Mouse (Mus musculus) midbrain, embryonic 16.5 days (tissue): Measurements from ENCODE around the gene Tkt. TPM values are rescaled to one million over a fixed set of nuclear protein-coding genes. Genes with fewer than 3 reads are reported as not detected.

Source experiments
- ATAC-seq: fragments of 200-750 bp; cut with Nextera tagmentation; 2 replicates; pipeline ENCODE4 v1.8.0; 2017; ENCODE audit warnings: moderate TSS enrichment
- H3K27ac ChIP-seq: fragments of 300-500 bp; sonication (generic); 2 replicates; pipeline ENCODE4 v1.5.1; 2014; ENCODE audit warnings: mild to moderate bottlenecking, low read length, mixed read lengths
- H3K27me3 ChIP-seq: fragments of 300-500 bp; sonication (generic); 2 replicates; pipeline ENCODE4 v1.6.1; 2014; ENCODE audit warnings: low read depth, low read length, mixed read lengths; ENCODE audit not compliant: control insufficient read depth, insufficient read depth
- H3K36me3 ChIP-seq: fragments of 300-500 bp; sonication (generic); 2 replicates; pipeline ENCODE4 v1.6.1; 2014; ENCODE audit warnings: mild to moderate bottlenecking, low read length, moderate library complexity, mixed read lengths; ENCODE audit not compliant: control insufficient read depth, insufficient read depth
- H3K4me1 ChIP-seq: fragments of 300-500 bp; sonication (generic); 2 replicates; pipeline ENCODE4 v1.6.1; 2014; ENCODE audit warnings: mild to moderate bottlenecking, low read length, mixed read lengths; ENCODE audit not compliant: control insufficient read depth, insufficient read depth
- H3K4me2 ChIP-seq: fragments of 300-500 bp; sonication (generic); 2 replicates; pipeline ENCODE4 v1.6.1; 2014; ENCODE audit warnings: mild to moderate bottlenecking, low read length, mixed read lengths
- H3K4me3 ChIP-seq: fragments of 300-500 bp; sonication (generic); 2 replicates; pipeline ENCODE4 v1.5.1; 2014; ENCODE audit warnings: low read depth, mild to moderate bottlenecking, low read length, moderate library complexity, mixed read lengths
- H3K9ac ChIP-seq: fragments of 300-500 bp; sonication (generic); 2 replicates; pipeline ENCODE4 v1.6.1; 2014; ENCODE audit warnings: low read depth, low read length, mixed read lengths
- H3K9me3 ChIP-seq: fragments of 300-500 bp; sonication (generic); replicated peaks from 2 replicates; pipeline ENCODE4 v1.6.1; 2014; ENCODE audit warnings: mild to moderate bottlenecking, low read length, mixed read lengths; ENCODE audit not compliant: control insufficient read depth, poor library complexity, severe bottlenecking
- WGBS: fragments of 180-500 bp; shearing (Covaris S2); extraction: QIAGEN DNeasy Blood & Tissue Kit; methylation state at CpG from one replicate; pipeline ENCODE4 v1.1.7; 2014; 5-methylcytosine and 5-hydroxymethylcytosine counted together
- polyA plus RNA-seq: library from polyadenylated mRNA; unstranded; fragments of >200 nt; fragmentation: Nextera tagmentation; extraction: Ambion mirVana; gene quantifications from 2 replicates; pipeline ENCODE4 v1.2.1, GENCODE M21; 2015

Tkt gene
- polyA plus RNA-seq, 1 experiment from 2014 or later: 301 TPM

- Histone ChIP-seq H3K9me3 (no peaks in the 10 kb centered on the region), H3K27me3 (no peaks in the 10 kb centered on the region), H3K27ac (peak overlapping the region; percentile 95; the same call in 1 of the 2 replicates), H3K4me1 (peaks cover 38% of the 10 kb centered on the region), H3K4me2 (peak overlapping the region; percentile 86), H3K9ac (peak overlapping the region; percentile 96), H3K4me3 (peak overlapping the region; percentile 85), H3K36me3 (no peaks in the 10 kb centered on the region)
- WGBS: 35% methylated on average over 8 of the region's 8 CpGs
- no peak for ATAC-seq
Measured at GRCm38 (mm10) chr14:30550232-30551070, 2.3 kb downstream of the Tkt start.

GRCm38 (mm10) chr14:30551509-30551908 is 3.4 kb downstream of the Tkt start:
- peaks cover 38% of the 10 kb centered on the region for H3K4me1 ChIP-seq
- no peak overlapping the region for H3K27ac ChIP-seq
- ATAC-seq: no peak
- no peaks in the 10 kb centered on the region for H3K27me3 ChIP-seq
- 62% methylated on average over 5 of the region's 5 CpGs for WGBS
- H3K4me3 ChIP-seq: peak overlapping the region; percentile 85
- H3K9me3 ChIP-seq: no peaks in the 10 kb centered on the region
- H3K4me2 ChIP-seq: peak overlapping the region; percentile 86
- no peaks in the 10 kb centered on the region for H3K36me3 ChIP-seq
- H3K9ac ChIP-seq: 0 out of 2 replicates have a peak overlapping the region, but pooled peaks have one; percentile 0

GRCm38 (mm10) chr14:30551981-30552380 is 3.8 kb downstream of the Tkt start:
- Histone ChIP-seq H3K36me3 (no peaks in the 10 kb centered on the region), H3K4me3 (no peak overlapping the region), H3K9ac (no peak overlapping the region), H3K4me1 (peaks cover 38% of the 10 kb centered on the region), H3K27ac (no peak overlapping the region), H3K4me2 (no peak overlapping the region), H3K9me3 (no peaks in the 10 kb centered on the region), H3K27me3 (no peaks in the 10 kb centered on the region)
- 93% methylated on average over 2 of the region's 2 CpGs for WGBS
- ATAC-seq: no peak

GRCm38 (mm10) chr14:30553185-30553584 is 5.0 kb downstream of the Tkt start:
- WGBS: 90% methylated on average over 4 of the region's 4 CpGs
- H3K4me1 ChIP-seq: peaks cover 33% of the 10 kb centered on the region
- H3K27me3 ChIP-seq: no peaks in the 10 kb centered on the region
- no peak overlapping the region for H3K4me3 ChIP-seq
- H3K9ac ChIP-seq: no peak overlapping the region
- ATAC-seq: no peak
- H3K36me3 ChIP-seq: no peaks in the 10 kb centered on the region
- no peaks in the 10 kb centered on the region for H3K9me3 ChIP-seq
- no peak overlapping the region for H3K27ac ChIP-seq
- no peak overlapping the region for H3K4me2 ChIP-seq

- WGBS: 90% methylated on average over 2 of the region's 2 CpGs
- Histone ChIP-seq H3K27ac (no peak overlapping the region), H3K27me3 (no peaks in the 10 kb centered on the region), H3K4me3 (no peak overlapping the region), H3K4me1 (peaks cover 15% of the 10 kb centered on the region), H3K4me2 (no peak overlapping the region), H3K9ac (no peak overlapping the region), H3K9me3 (no peaks in the 10 kb centered on the region), H3K36me3 (peaks cover 18% of the 10 kb centered on the region)
- ATAC-seq: no peak
Measured at GRCm38 (mm10) chr14:30556651-30557050, 8.5 kb downstream of the Tkt start.

GRCm38 (mm10) chr14:30557730-30558129 is 9.6 kb downstream of the Tkt start:
- ATAC-seq: no peak
- Histone ChIP-seq H3K4me1 (peaks cover 9% of the 10 kb centered on the region), H3K9me3 (no peaks in the 10 kb centered on the region), H3K4me3 (no peak overlapping the region), H3K9ac (no peak overlapping the region), H3K27me3 (no peaks in the 10 kb centered on the region), H3K36me3 (peaks cover 21% of the 10 kb centered on the region), H3K27ac (no peak overlapping the region), H3K4me2 (no peak overlapping the region)
- WGBS: 79% methylated on average over 9 of the region's 9 CpGs

- no peak for ATAC-seq
- H3K27me3 ChIP-seq: no peaks in the 10 kb centered on the region
Measured at GRCm38 (mm10) chr14:30559321-30559850, 11.2 kb downstream of the Tkt start.

GRCm38 (mm10) chr14:30560803-30561389 is 12.7 kb downstream of the Tkt start:
- whole genome bisulfite sequencing: 89% methylated on average over 13 of the region's 13 CpGs
- Histone ChIP-seq H3K4me3 (no peak overlapping the region), H3K27me3 (no peaks in the 10 kb centered on the region), H3K9ac (no peak overlapping the region), H3K4me2 (no peak overlapping the region), H3K27ac (no peak overlapping the region), H3K9me3 (no peaks in the 10 kb centered on the region), H3K4me1 (peaks cover 5% of the 10 kb centered on the region; the same call in 1 of the 2 replicates), H3K36me3 (peaks cover 35% of the 10 kb centered on the region)
- no peak for ATAC-seq

More at GRCm38 (mm10) chr14:30559321-30559850, 11.2 kb downstream of the Tkt start:
- no peak overlapping the region for H3K4me3 ChIP-seq
- H3K4me1 ChIP-seq: peaks cover 5% of the 10 kb centered on the region
- no peaks in the 10 kb centered on the region for H3K9me3 ChIP-seq
- no peak overlapping the region for H3K4me2 ChIP-seq
- no peak overlapping the region for H3K9ac ChIP-seq
- no peak overlapping the region for H3K27ac ChIP-seq
- H3K36me3 ChIP-seq: peaks cover 24% of the 10 kb centered on the region
- WGBS: 71% methylated on average over 17 of the region's 17 CpGs
